Mouse (Mus musculus) gastrocnemius, postnatal 4 days (tissue): ENCODE data around the gene Fkbp2. TPM values are rescaled to one million over a fixed set of nuclear protein-coding genes. Genes with fewer than 3 reads are reported as not detected.

Source experiments
- DNase-seq, 2 experiments: peaks; one replicate each; pipeline ENCODE4 v3.0.0; 2021 to 2022; ENCODE audit warnings: low spot score in 2 of 2, mixed read lengths in 2 of 2
- long read RNA-seq, 2 experiments: library from polyadenylated mRNA; stranded (forward); transcript quantifications; one replicate each; pipeline ENCODE4 v2.0.0; 2021
- total RNA-seq, 2 experiments: library from RNA; stranded (reverse); gene quantifications; 2 replicates each; pipeline ENCODE4 v1.2.3; 2021

Fkbp2 gene
- total RNA-seq: 10 to 100 TPM; 25.3 to 28.6 TPM
- long read RNA-seq, experiment 1, transcript Fkbp2-202 (6 exons, 664 nt): major isoform, 9 of 19 reads
- long read RNA-seq, experiment 1, partial matches to known transcripts: 3 of 19 reads
- long read RNA-seq, experiment 1, other reads (novel, unspliced or antisense): 3 of 19 reads
- long read RNA-seq, experiment 2, transcript Fkbp2-202 (6 exons, 664 nt): major isoform, 9 of 18 reads
- long read RNA-seq, experiment 2, partial matches to known transcripts: 2 of 18 reads
- long read RNA-seq, experiment 2, other reads (novel, unspliced or antisense): 4 of 18 reads

- DNase-seq: peak; percentile 96 to 99
Measured at GRCm38 (mm10) chr19:6980381-6981093, at the start of gene Fkbp2. Fkbp2 (minus strand) TSS chr19:6980501.

- DNase-seq: no peak
Measured at GRCm38 (mm10) chr19:7029531-7029930, 49.2 kb upstream of the Fkbp2 start.

GRCm38 (mm10) chr19:7020224-7020641 is 39.9 kb upstream of the Fkbp2 start:
- no peak for DNase-seq

GRCm38 (mm10) chr19:7019191-7019590 is 38.9 kb upstream of the Fkbp2 start, which contains the start of gene Fermt3:
Fermt3 (minus strand) TSS chr19:7019469.
- no peak for DNase-seq

- no peak for DNase-seq
Measured at GRCm38 (mm10) chr19:7018546-7018945, 38.2 kb upstream of the Fkbp2 start.

GRCm38 (mm10) chr19:7017541-7018457 is 37.5 kb upstream of the Fkbp2 start:
- DNase-seq: no peak

GRCm38 (mm10) chr19:7014481-7015135 is 34.3 kb upstream of the Fkbp2 start:
- no peak for DNase-seq

GRCm38 (mm10) chr19:7013984-7014383 is 33.7 kb upstream of the Fkbp2 start:
- DNase-seq: no peak

- DNase-seq: no peak
Measured at GRCm38 (mm10) chr19:7012426-7012825, 32.1 kb upstream of the Fkbp2 start.

GRCm38 (mm10) chr19:7006892-7007593 is 26.7 kb upstream of the Fkbp2 start:
- DNase-seq: no peak

- DNase-seq: no peak
Measured at GRCm38 (mm10) chr19:6999360-7000063, 19.2 kb upstream of the Fkbp2 start.

GRCm38 (mm10) chr19:6997721-6998290 is 17.5 kb upstream of the Fkbp2 start:
- no peak for DNase-seq

GRCm38 (mm10) chr19:6996006-6996405 is 15.7 kb upstream of the Fkbp2 start, which contains the start of the genes Nudt22 and Trpt1:
Nudt22 (minus strand) TSS chr19:6996117.
Trpt1 (plus strand) TSS chr19:6996131.
- peak; percentile 73 to 86 for DNase-seq

- peak in 1 of 2 experiments; percentile 29 for DNase-seq
Measured at GRCm38 (mm10) chr19:6995255-6995991, 15.1 kb upstream of the Fkbp2 start.

GRCm38 (mm10) chr19:6994489-6994888 is 14.2 kb upstream of the Fkbp2 start:
- no peak for DNase-seq

GRCm38 (mm10) chr19:6994002-6994401 is 13.7 kb upstream of the Fkbp2 start:
- no peak for DNase-seq

GRCm38 (mm10) chr19:6993011-6993770 is 12.9 kb upstream of the Fkbp2 start:
- DNase-seq: no peak
